Comparison of ENCODE assay signal across 25 mouse cellular contexts in genomic region chr17:35796835-35797234, GRCm38 (mm10). TPM values are rescaled to one million over a fixed set of nuclear protein-coding genes. Genes with fewer than 3 reads are reported as not detected.
DNase-seq lines count a peak whose midpoint lies in the region; ATAC-seq and TF ChIP-seq lines count a peak whose summit lies in the region.
"Had no signal": no experiment of that assay in that cellular context is flagged by ENCODE, and none has a peak within 500 bp of the region (broad histone marks: within the 10 kb centered on the region; RNA-seq: fewer than 3 reads in every experiment).

No protein-coding gene starts in this region.

- H3K9me3 ChIP-seq in liver, embryonic 15.5 days (replicated peaks) = no peaks in the 10 kb centered on the region
- H3K9me3 ChIP-seq in hindbrain, postnatal 0 days (ENCODE audit: low read length) = no peaks in the 10 kb centered on the region
- H3K9me3 ChIP-seq: embryonic facial prominence, embryonic 15.5 days; hindbrain, embryonic 15.5 days; intestine, embryonic 15.5 days had no signal

- H3K4me3 ChIP-seq in liver, embryonic 15.5 days (replicated peaks) = no peak overlapping the region
- no peak overlapping the region for H3K4me3 ChIP-seq in hindbrain, postnatal 0 days (ENCODE audit: low read length)
- H3K4me3 ChIP-seq: embryonic facial prominence, embryonic 12.5 days; embryonic facial prominence, embryonic 15.5 days; erythroblast, embryonic 14.5 days; forebrain, embryonic 10.5 days; forebrain, embryonic 13.5 days; gastrocnemius, adult 2 months; hindbrain, embryonic 12.5 days; hindbrain, embryonic 15.5 days; intestine, embryonic 15.5 days had no signal

- no peak overlapping the region for H3K4me2 ChIP-seq in liver, embryonic 15.5 days
- H3K4me2 ChIP-seq in hindbrain, postnatal 0 days (ENCODE audit: low read depth, low read length) = no peak overlapping the region
- H3K4me2 ChIP-seq: embryonic facial prominence, embryonic 12.5 days; embryonic facial prominence, embryonic 15.5 days; forebrain, embryonic 13.5 days; heart, embryonic 11.5 days; hindbrain, embryonic 12.5 days; hindbrain, embryonic 15.5 days; intestine, embryonic 15.5 days had no signal

- H3K4me1 ChIP-seq in liver, embryonic 15.5 days (replicated peaks) = peaks cover 21% of the 10 kb centered on the region
- H3K4me1 ChIP-seq in hindbrain, postnatal 0 days (ENCODE audit: insufficient read depth, low read length) = no peaks in the 10 kb centered on the region
- H3K4me1 ChIP-seq: embryonic facial prominence, embryonic 12.5 days; embryonic facial prominence, embryonic 15.5 days; forebrain, embryonic 10.5 days; forebrain, embryonic 13.5 days; hindbrain, embryonic 12.5 days; hindbrain, embryonic 15.5 days; intestine, embryonic 15.5 days had no signal

- ATAC-seq in liver, embryonic 15.5 days (ENCODE audit: insufficient read depth) = no peak
- 0 out of 2 replicates have a peak, but pooled peaks have one; percentile 18 for ATAC-seq in erythroblast, adult 5-6 weeks (replicated peaks; ENCODE audit: low FRiP score, poor library complexity, severe bottlenecking)
- ATAC-seq in megakaryocyte-erythroid progenitor cell, adult 5-6 weeks (replicated peaks; ENCODE audit: low FRiP score, low TSS enrichment, poor library complexity, severe bottlenecking) = peak; percentile 32; the same call in 1 of the 2 replicates
- no peak for ATAC-seq in hindbrain, postnatal 0 days
- ATAC-seq: CD4-positive, CD25-positive, alpha-beta regulatory T cell, adult 4 months; forebrain, embryonic 13.5 days; forebrain, postnatal 0 days; intestine, embryonic 15.5 days had no signal

- 0 out of 2 replicates have a peak overlapping the region, but pooled peaks have one; percentile 29 for H3K27ac ChIP-seq in liver, embryonic 15.5 days (replicated peaks)
- H3K27ac ChIP-seq in hindbrain, postnatal 0 days = no peak overlapping the region
- H3K27ac ChIP-seq: embryonic facial prominence, embryonic 12.5 days; embryonic facial prominence, embryonic 15.5 days; forebrain, embryonic 10.5 days; forebrain, embryonic 13.5 days; gastrocnemius, adult 2 months; hindbrain, embryonic 12.5 days; hindbrain, embryonic 15.5 days; intestine, embryonic 15.5 days had no signal

- no peaks in the 10 kb centered on the region for H3K36me3 ChIP-seq in liver, embryonic 15.5 days (replicated peaks)
- H3K36me3 ChIP-seq in hindbrain, postnatal 0 days (ENCODE audit: insufficient read depth, low read length) = no peaks in the 10 kb centered on the region
- H3K36me3 ChIP-seq: embryonic facial prominence, embryonic 12.5 days; embryonic facial prominence, embryonic 15.5 days; forebrain, embryonic 10.5 days; hindbrain, embryonic 12.5 days; hindbrain, embryonic 15.5 days; intestine, embryonic 15.5 days had no signal

- H3K9ac ChIP-seq in liver, embryonic 15.5 days = no peak overlapping the region
- no peak overlapping the region for H3K9ac ChIP-seq in hindbrain, postnatal 0 days (replicated peaks; ENCODE audit: low read length)
- H3K9ac ChIP-seq: embryonic facial prominence, embryonic 12.5 days; embryonic facial prominence, embryonic 15.5 days; forebrain, embryonic 13.5 days; forebrain, postnatal 0 days; hindbrain, embryonic 12.5 days; hindbrain, embryonic 15.5 days; intestine, embryonic 15.5 days had no signal

- no peaks in the 10 kb centered on the region for H3K27me3 ChIP-seq in liver, embryonic 15.5 days
- H3K27me3 ChIP-seq in hindbrain, postnatal 0 days (ENCODE audit: insufficient read depth, low read length) = no peaks in the 10 kb centered on the region
- H3K27me3 ChIP-seq: embryonic facial prominence, embryonic 12.5 days; embryonic facial prominence, embryonic 15.5 days; forebrain, embryonic 13.5 days; hindbrain, embryonic 12.5 days; hindbrain, embryonic 15.5 days; intestine, embryonic 15.5 days had no signal

- WGBS in liver, embryonic 15.5 days (ENCODE audit: insufficient replicate concordance) = 14% methylated on average over 5 of the region's 5 CpGs
- WGBS in hindbrain, postnatal 0 days = 76% methylated on average over 5 of the region's 5 CpGs

- no peak for TF ChIP-seq CTCF in hindbrain, postnatal 0 days (IDR thresholded peaks at IDR 0.05; ENCODE audit: low read depth)

- DNase-seq in liver = no peak
- no peak for DNase-seq in kidney, adult 8-10 months
- DNase-seq in hindbrain, postnatal 0 days (ENCODE audit: low spot score) = no peak
- DNase-seq: adrenal gland, postnatal 10 days; adrenal gland, postnatal 36 days; cerebellum, adult 18-20 months; cerebellum, adult 9-10 months; cerebellum, postnatal 14 days; forebrain, postnatal 0 days; gastrocnemius, adult 2 months; gastrocnemius, postnatal 14 days; heart, adult 11 months had no signal

RNA-seq across cellular contexts. Expression of gene Ier3, which starts 24.6 kb away (rescaled TPM):
- polyA plus RNA-seq in liver, embryonic 15.5 days (2015; fragmentation: Nextera tagmentation; extraction: Ambion mirVana) = 22.9 and 23.7 TPM in 2 replicates
- 7.5 and 11.9 TPM in 2 replicates for total RNA-seq in erythroblast, adult 5-6 weeks (2015; ENCODE audit: low replicate concordance)
- total RNA-seq in erythroblast, adult 5-6 weeks (2017; ENCODE audit: low replicate concordance) = 2.1 and 8.0 TPM in 2 replicates
- total RNA-seq in megakaryocyte-erythroid progenitor cell, adult 5-6 weeks (2014; fragmentation: Nextera tagmentation) = 9.4 and 18.1 TPM in 2 replicates
- 16.1 and 18.2 TPM in 2 replicates for total RNA-seq in megakaryocyte-erythroid progenitor cell, adult 5-6 weeks (2017)
- 13.7 and 19.4 TPM in 2 replicates for total RNA-seq in hindbrain, postnatal 0 days (2014; rRNA removed)
- 18.3 and 19.4 TPM in 2 replicates for polyA plus RNA-seq in hindbrain, postnatal 0 days (2015; fragmentation: Nextera tagmentation; extraction: Ambion mirVana)

RNA-seq across cellular contexts. Expression of gene Flot1, which starts 26.2 kb away (rescaled TPM):
- 33.7 and 42.4 TPM in 2 replicates for polyA plus RNA-seq in liver, embryonic 15.5 days (2015; fragmentation: Nextera tagmentation; extraction: Ambion mirVana)
- total RNA-seq in erythroblast, adult 5-6 weeks (2015; ENCODE audit: low replicate concordance) = 20.9 and 37.8 TPM in 2 replicates
- 26.1 and 57.7 TPM in 2 replicates for total RNA-seq in erythroblast, adult 5-6 weeks (2017; ENCODE audit: low replicate concordance)
- 68.3 and 99.7 TPM in 2 replicates for total RNA-seq in megakaryocyte-erythroid progenitor cell, adult 5-6 weeks (2014; fragmentation: Nextera tagmentation)
- 73.0 and 82.4 TPM in 2 replicates for total RNA-seq in megakaryocyte-erythroid progenitor cell, adult 5-6 weeks (2017)
- total RNA-seq in hindbrain, postnatal 0 days (2014; rRNA removed) = 94.1 and 142 TPM in 2 replicates
- 162 TPM in 2 replicates for polyA plus RNA-seq in hindbrain, postnatal 0 days (2015; fragmentation: Nextera tagmentation; extraction: Ambion mirVana)

RNA-seq across cellular contexts. Expression of gene Tubb5, which starts 41.3 kb away (rescaled TPM):
- polyA plus RNA-seq in liver, embryonic 15.5 days (2015; fragmentation: Nextera tagmentation; extraction: Ambion mirVana) = 379 and 391 TPM in 2 replicates
- 243 and 249 TPM in 2 replicates for total RNA-seq in erythroblast, adult 5-6 weeks (2015; ENCODE audit: low replicate concordance)
- total RNA-seq in erythroblast, adult 5-6 weeks (2017; ENCODE audit: low replicate concordance) = 216 and 335 TPM in 2 replicates
- 823 and 947 TPM in 2 replicates for total RNA-seq in megakaryocyte-erythroid progenitor cell, adult 5-6 weeks (2014; fragmentation: Nextera tagmentation)
- total RNA-seq in megakaryocyte-erythroid progenitor cell, adult 5-6 weeks (2017) = 678 and 844 TPM in 2 replicates
- total RNA-seq in hindbrain, postnatal 0 days (2014; rRNA removed) = 3,311 and 3,326 TPM in 2 replicates
- polyA plus RNA-seq in hindbrain, postnatal 0 days (2015; fragmentation: Nextera tagmentation; extraction: Ambion mirVana) = 1,502 and 1,606 TPM in 2 replicates

RNA-seq across cellular contexts. Expression of gene Mdc1, which starts 44.5 kb away (rescaled TPM):
- 8.5 and 9.1 TPM in 2 replicates for polyA plus RNA-seq in liver, embryonic 15.5 days (2015; fragmentation: Nextera tagmentation; extraction: Ambion mirVana)
- 20.4 and 30.9 TPM in 2 replicates for total RNA-seq in erythroblast, adult 5-6 weeks (2015; ENCODE audit: low replicate concordance)
- total RNA-seq in erythroblast, adult 5-6 weeks (2017; ENCODE audit: low replicate concordance) = 12.4 and 16.4 TPM in 2 replicates
- total RNA-seq in megakaryocyte-erythroid progenitor cell, adult 5-6 weeks (2014; fragmentation: Nextera tagmentation) = 71.8 and 74.8 TPM in 2 replicates
- 18.4 and 19.8 TPM in 2 replicates for total RNA-seq in megakaryocyte-erythroid progenitor cell, adult 5-6 weeks (2017)
- total RNA-seq in hindbrain, postnatal 0 days (2014; rRNA removed) = 14.7 and 26.7 TPM in 2 replicates
- polyA plus RNA-seq in hindbrain, postnatal 0 days (2015; fragmentation: Nextera tagmentation; extraction: Ambion mirVana) = 3.9 and 4.1 TPM in 2 replicates

Comparison
In these comparisons a context has a peak if more than half of its experiments do, and no peak if none do; other contexts are left out.
1. ATAC-seq: peak in erythroblast, adult 5-6 weeks (single experiment) and megakaryocyte-erythroid progenitor cell, adult 5-6 weeks (single experiment); none in liver, embryonic 15.5 days (single experiment) and hindbrain, postnatal 0 days (single experiment).